Mouse (Mus musculus) C2C12 (cell line): ENCODE measurements around the gene Stxbp1.
A peak's percentile ranks its signal among the peaks of the same experiment; 100 is the strongest.

Experiments used
- CEBPB ChIP-seq: IDR thresholded peaks from one replicate; pipeline ENCODE4 v1.6.1; 2011; ENCODE audit warnings: low read depth, mild to moderate bottlenecking, control low read depth, moderate library complexity
- CTCF ChIP-seq: IDR thresholded peaks from one replicate; pipeline ENCODE4 v1.5.1; 2011; ENCODE audit not compliant: control insufficient read depth, insufficient read depth, insufficient read length
- FOSL1 ChIP-seq: IDR thresholded peaks from one replicate; pipeline ENCODE4 v1.8.0; 2011; ENCODE audit warnings: mild to moderate bottlenecking, low read length; ENCODE audit not compliant: poor library complexity, insufficient read depth, severe bottlenecking
- MYOG ChIP-seq: IDR thresholded peaks from one replicate; pipeline ENCODE4 v1.6.1; 2011; ENCODE audit not compliant: control insufficient read depth, insufficient read length; ENCODE audit errors: extremely low read depth
- USF1 ChIP-seq: IDR thresholded peaks from one replicate; pipeline ENCODE4 v1.6.1; 2011; ENCODE audit warnings: low read depth, mild to moderate bottlenecking, control low read depth, moderate library complexity

DNA sequence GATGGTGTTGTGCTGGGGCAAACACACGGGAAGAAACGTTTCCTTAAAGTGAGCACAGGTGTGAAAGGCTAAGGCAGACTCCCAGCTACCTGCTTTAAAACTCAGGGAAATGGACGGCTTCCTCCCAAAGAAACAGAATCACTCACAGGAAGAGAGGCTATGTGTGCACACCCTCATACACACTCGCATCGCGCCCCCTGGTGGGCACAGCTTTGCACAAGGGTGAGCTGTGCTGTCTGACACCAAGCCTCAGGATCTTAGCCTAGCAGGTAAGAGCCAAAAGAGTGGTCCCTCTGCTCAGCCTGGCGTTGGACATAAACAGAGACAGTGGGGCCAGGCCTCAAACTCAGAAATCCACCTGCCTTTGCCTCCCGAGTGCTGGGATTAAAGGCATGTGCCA is 7.2 kb upstream of the Stxbp1 start:
- peak; percentile 98 for TF ChIP-seq CTCF
- TF ChIP-seq USF1 = no peak
- TF ChIP-seq FOSL1 = no peak
- TF ChIP-seq CEBPB = no peak
- no peak for TF ChIP-seq MYOG
